Mouse (Mus musculus) spleen, postnatal 14 days (tissue): ENCODE results near the gene Tmem91.
"Not testable (repeated sequence)": the region's sequence is repeated elsewhere in the genome, so short reads cannot be mapped to it uniquely, and the experiment has no call there.

Experiments used
- DNase-seq, 2 experiments: peaks; one replicate each; pipeline ENCODE4 v3.0.0; 2021 to 2022; ENCODE audit warnings: low spot score in 2 of 2

Gene Tmem91

DNA sequence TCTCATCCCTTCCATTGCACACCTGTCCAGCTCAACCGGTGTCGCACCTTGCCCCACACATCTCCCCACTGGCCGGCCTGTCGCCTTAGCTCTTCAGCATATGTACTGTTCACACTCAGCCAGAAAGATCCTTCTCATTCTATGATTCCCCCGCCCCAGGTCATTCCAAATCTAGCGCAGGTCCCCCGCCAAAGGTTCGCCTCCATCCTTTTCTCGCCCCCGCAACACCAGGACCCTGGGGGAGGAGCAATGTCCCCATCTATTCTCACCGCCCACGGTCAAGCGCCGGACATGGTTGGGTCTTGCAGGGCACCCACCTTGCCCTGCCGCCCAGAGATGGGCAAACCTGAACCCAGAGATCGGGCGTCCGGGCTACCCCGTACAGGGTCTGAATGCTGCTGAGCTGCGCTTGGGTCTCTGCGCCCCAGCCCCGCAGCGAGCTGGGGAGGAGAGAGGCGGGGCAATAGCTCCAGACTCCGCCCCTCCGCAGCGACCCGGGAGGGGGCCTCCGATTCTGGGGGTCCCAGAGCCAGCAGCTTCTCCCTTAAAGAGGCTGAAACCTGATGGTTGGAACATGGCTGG is at the start of gene Tmem91:
Gene Tmem91 (minus strand): TSS at position 448 of the 582 bp plus-strand sequence.
- DNase-seq: no peak

GRCm38 (mm10) chr7:25721776-25722175 is 46.8 kb upstream of the Tmem91 start:
- not testable (repeated sequence) for DNase-seq

- no peak for DNase-seq
Measured at GRCm38 (mm10) chr7:25720760-25721159, 45.8 kb upstream of the Tmem91 start.

DNA sequence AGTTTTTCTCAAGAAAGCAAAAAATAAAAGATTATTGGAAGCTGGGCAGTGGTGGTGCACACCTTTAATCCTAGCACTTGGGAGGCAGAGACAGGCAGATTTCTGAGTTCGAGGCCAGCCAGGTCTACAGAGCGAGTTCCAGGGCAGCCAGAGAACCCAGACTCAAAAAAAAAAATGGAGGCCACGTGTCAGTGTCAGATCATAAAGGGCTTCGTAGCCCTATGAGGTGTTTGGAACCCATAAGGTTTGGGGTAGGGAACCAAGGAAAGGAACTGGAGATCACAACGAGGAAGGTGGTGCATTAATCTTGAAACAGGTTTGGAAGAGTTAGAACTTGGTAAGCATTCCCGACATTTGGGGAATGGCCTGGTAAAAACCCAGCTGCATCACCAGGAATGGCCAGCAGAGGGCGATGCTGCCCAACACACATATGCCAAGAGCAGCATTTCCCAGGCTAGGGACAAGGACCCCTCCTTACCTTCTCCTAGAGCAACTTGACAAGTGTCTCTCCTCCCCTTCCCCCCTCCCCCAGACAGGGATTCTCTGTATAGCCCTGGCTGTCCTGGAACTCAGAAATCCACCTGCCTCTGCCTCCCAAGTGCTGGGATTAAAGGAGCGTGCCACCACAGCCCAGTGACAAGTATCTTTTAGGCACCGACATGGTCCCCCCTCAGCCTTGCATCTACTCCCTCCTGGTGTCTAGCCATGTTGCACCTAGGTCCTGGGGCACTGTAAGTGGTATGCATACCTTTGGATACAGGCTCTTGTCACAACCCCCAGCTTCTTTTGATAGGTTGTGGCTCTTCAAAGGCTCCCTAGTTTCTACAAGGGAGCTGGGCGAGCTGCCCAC is 45.0 kb upstream of the Tmem91 start:
- DNase-seq: peak; percentile 49 to 66

DNA sequence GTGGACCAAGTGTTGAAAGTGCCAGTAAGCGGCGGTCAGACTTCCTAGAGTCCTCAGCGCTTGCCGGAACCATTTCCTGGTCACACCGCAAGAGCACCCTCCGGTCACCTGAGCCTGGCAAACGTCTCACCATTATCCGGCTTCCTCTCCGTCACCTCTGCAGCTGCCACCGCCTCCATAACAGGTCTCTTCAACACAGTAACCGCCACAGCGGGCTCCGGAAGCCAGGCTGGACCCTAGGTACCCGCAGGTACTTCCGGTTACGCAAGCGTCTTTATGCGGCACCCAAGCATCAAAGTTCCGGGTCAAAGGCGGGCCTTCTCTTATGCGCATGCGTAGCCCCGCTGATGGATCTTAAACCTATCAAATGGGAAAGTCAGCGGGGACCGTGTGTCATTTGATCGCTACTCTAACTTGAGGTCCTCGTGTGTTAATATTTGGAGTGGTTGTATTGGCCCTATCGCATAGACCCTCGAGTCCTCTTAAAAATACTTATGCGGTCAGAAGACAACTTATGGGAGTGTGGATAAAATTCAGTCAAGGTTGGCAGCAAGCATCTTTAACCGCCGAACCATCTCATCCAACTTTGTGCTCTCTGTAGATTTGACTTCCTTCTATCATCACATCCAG is 43.9 kb upstream of the Tmem91 start, which contains the start of gene Ccdc97:
Gene Ccdc97 (minus strand): TSS at position 301 of the 630 bp plus-strand sequence.
- DNase-seq: peak; percentile 83 to 86

DNA sequence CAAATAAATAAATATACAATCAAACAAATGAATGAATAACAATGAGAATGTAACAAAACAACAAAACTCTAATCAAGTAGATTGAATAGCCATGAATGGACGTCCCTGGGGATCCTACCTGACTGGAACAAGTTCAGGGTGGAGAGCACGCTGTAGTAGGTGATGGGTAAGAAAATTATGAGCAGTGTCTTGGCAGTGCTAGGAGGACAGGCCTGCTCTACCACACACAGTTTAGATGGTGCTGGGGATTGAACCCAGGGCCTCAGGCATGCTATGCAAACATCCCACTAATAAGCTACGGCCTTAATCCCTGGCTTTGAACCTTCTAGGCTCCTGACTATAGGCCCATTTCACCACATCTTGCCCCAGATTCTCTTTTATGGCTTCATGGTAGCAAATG is 42.5 kb upstream of the Tmem91 start:
- no peak for DNase-seq

DNA sequence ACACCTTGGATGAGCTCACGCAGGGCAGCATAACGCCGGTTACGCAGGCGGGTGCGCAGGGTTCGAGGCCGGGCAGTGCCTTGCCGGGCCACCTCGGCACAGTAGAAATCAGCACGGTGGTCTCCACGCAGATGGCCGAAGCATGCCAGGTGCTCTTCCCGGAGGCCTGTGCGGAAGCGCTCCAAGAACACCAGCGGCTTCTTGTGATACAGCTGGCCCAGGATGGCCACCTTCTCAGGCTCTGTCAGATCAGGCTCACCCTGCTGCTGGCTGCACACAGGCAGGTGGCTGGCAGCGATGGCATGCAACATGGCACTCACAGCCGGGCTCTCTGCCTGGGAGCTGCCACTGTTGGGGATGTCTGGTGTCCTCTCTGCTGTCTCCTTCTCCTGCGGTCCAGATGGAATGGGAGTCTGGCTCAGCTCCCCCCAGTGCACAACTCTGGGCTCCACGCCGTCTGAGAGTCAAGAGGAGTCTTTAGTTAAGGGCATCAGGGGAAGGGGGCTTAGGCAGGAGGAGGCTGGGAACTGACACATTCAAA is 40.8 kb upstream of the Tmem91 start:
- no peak for DNase-seq

DNA sequence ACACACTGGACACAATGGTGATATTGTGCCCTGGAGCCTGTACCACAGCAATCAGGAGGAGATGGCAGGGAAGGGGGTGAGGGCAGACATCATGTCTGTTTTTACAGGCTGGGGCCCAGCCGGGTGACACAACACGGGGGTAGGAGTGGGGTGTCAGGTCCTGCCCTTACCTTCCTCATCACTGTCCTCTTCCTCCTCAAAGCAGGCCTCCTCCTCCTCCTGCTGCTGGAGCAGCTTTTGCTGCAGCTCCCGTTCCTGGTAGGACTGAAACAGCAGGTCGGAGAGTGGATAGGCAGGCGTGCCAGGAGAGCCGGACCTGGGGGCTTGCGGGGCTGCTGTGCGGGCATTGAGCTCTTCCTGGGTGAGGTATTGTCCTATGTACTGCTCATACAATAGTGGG is 39.6 kb upstream of the Tmem91 start:
- DNase-seq: no peak

DNA sequence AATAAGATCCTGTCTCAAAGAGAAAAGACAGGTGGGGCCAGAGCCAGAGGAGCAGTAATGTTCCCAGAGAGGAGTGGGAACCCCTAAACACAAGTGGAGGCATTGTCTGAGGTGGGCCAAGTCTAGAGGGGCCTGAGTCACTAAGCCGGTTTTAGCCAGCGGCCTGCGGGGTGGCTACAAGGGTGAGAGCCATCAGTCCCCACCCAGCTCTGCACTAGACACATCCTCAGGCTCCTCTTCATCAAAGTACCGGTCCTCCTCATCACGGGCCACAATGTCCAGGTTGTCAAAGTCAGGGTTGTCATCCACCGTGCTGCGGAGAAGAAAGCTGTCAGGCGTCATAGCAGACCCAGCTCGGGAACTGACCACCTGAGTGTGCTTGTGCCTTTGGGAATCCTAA is 37.8 kb upstream of the Tmem91 start:
- DNase-seq: no peak

DNA sequence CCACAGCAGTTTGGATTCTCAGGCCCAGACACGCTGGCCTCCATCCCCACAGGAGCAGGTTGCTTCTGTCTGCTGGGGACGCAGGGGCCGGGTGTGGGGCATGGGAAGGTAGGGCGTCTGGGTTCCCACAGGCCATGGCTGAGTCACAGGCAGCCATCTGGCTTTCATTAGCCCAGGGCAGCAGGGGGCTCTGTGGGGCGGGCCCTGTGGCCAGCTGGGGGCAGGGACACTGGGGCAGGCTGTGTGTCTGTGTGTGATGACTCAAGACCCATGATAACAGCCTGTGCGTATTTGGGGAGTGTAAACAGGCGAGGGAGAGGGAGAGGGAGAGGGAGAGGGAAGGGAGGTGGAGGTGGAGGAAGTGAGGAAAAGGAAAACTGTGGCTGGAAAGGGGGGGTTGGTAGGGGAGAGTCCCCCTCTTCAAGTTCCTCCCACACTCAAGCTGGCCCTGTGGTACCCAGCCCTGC is 36.8 kb upstream of the Tmem91 start:
- DNase-seq: no peak

DNA sequence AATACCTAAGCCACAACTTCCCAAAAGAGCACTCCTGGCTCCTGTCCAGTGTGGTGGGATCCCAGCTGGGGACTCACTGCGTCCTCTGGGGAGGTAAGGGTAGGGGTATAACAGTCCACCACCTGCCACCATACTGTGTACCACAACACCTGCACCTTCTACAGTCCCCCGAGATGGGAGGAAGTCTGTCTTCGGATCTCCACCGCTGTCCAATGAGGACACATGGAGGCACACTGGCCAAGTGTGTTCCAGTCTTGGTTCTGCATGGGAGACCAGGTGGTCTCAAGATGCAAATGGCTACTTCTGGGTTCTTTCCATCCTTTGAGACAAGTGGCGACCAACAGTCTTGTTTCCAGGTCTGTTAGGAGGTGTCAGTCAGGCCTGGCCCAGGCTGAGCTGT is 36.2 kb upstream of the Tmem91 start:
- DNase-seq: no peak

- DNase-seq: no peak
Measured at GRCm38 (mm10) chr7:25710519-25711130, 35.7 kb upstream of the Tmem91 start.

GRCm38 (mm10) chr7:25709961-25710360 is 35.0 kb upstream of the Tmem91 start:
- DNase-seq: no peak

GRCm38 (mm10) chr7:25707581-25708292 is 32.8 kb upstream of the Tmem91 start:
- no peak for DNase-seq

DNA sequence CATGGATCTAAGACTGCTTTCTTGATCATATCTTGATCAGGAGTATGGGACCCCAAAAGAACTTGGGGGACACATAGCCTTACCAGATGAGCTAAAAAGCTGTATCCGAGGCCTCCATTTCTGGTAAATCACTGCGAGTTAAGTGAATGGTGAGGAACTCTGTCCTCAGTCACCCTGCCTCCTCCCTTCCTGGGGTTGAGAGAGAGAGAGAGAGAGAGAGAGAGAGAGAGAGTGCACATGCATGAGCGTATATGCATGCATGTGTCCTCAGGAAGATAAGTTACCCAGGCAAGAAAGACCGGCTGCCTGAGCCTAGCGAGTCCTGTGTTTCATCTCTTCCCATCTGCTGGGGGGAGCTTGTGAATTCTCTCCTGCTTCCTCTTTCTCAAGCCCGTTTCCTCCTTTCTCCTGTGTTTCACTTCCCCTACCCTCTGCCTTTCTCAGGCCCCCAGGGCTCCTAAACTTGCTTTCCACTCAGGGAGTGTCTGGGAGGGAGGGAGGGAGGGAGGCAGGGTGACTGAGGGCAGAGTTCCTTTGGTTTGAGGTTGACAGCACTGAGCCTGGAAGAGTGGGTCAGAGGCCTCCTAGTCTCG is 31.7 kb upstream of the Tmem91 start:
- DNase-seq: no peak

DNA sequence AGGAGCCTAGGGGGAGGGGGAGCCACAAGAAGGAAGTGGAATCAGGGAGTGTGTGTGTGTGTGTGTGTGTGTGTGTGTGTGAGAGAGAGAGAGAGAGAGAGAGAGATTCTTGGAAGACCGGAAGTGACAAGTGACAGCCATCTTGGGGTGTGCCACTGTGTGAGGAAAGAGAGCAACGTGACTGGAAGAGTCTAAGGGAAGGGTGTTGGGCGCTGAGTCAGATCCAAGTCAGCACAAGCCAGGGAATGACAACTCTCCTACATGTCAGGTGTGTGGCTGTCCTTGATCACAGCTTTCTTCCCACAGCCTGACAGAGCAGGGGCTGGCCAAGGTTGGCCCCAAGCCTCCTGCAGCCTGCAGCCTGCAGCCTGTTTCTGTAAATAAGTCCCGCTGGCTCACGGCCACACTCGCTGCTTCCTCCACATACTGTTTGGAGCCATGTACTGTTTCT is 30.9 kb upstream of the Tmem91 start:
- no peak for DNase-seq

GRCm38 (mm10) chr7:25704716-25705364 is 29.9 kb upstream of the Tmem91 start:
- DNase-seq: no peak

- DNase-seq: no peak
Measured at GRCm38 (mm10) chr7:25703793-25704494, 29.0 kb upstream of the Tmem91 start.

DNA sequence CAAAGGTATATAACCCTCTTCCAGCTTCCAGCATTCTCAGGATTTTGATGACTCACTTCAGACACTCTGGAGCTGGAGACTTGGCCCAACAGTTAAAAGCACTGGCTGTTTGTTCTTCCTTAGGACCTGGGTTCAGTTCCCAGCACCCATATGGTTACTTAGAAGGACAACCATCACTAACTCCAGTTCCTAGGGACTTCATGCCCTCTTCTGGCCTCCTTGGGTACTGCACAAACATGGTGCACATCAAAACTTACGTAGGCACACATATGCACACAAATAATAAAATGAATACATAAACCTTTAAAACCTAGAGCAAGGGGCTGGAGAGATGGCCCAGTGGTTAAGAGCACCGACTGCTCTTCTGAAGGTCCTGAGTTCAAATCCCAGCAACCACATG is 27.4 kb upstream of the Tmem91 start:
- DNase-seq: no peak

- DNase-seq: no peak
Measured at GRCm38 (mm10) chr7:25700732-25701131, 25.8 kb upstream of the Tmem91 start.
